In genomic region chr8:72160707-72161697, GRCm38 (mm10) we compare ENCODE assay signal across 8 mouse cellular contexts. TPM values are rescaled to one million over a fixed set of nuclear protein-coding genes. Genes with fewer than 3 reads are reported as not detected.
DNase-seq lines count a peak whose midpoint lies in the region; ATAC-seq lines count a peak whose summit lies in the region.

TSS of gene Rab8a (plus strand) at chr8:72161200.

- H3K9ac ChIP-seq in lung, embryonic 16.5 days (ENCODE audit: low read length) = peak within 1 kb of the TSS; percentile 98

- under 1% methylated on average over 82 of the region's 82 CpGs for WGBS in lung, embryonic 16.5 days

- peak; percentile 94 to 96 for ATAC-seq in hematopoietic stem cell, adult 5-6 weeks (replicated peaks in 1 of 2; ENCODE audit: insufficient read depth in 1 of 2, low FRiP score in 2 of 2, low TSS enrichment in 1 of 2, low read depth in 1 of 2, poor library complexity in 2 of 2, severe bottlenecking in 2 of 2)
- peak; percentile 99 for ATAC-seq in lung, embryonic 16.5 days (ENCODE audit: low read depth)

- peak within 1 kb of the TSS; percentile 95 for H3K4me3 ChIP-seq in lung, embryonic 16.5 days (ENCODE audit: low read length)

- peak within 1 kb of the TSS; percentile 87 for H3K4me2 ChIP-seq in lung, embryonic 16.5 days (ENCODE audit: low read depth, low read length)

- peaks cover 5% of the 10 kb centered on the region for H3K36me3 ChIP-seq in lung, embryonic 16.5 days (ENCODE audit: control insufficient read depth, insufficient read depth, low read length)

- no peaks in the 10 kb centered on the region for H3K27me3 ChIP-seq in lung, embryonic 16.5 days (ENCODE audit: control insufficient read depth, insufficient read depth, low read depth, low read length)

- DNase-seq in MEL-GATA-1-ER (ENCODE audit: extremely low read depth, low read depth) = peak; percentile 95
- peak; percentile 100 for DNase-seq in cerebellum, adult 8-10 months
- DNase-seq in forelimb bud, embryonic 11.5 days (ENCODE audit: low read depth, low spot score) = peak; percentile 98
- peak; percentile 99 for DNase-seq in layer of hippocampus, adult 9-10 months (ENCODE audit: low spot score)
- peak; percentile 100 for DNase-seq in ovary, postnatal 10 days (ENCODE audit: low spot score)
- DNase-seq in thymus, postnatal 10 days (ENCODE audit: low spot score in 2 of 2) = peak; percentile 99 to 100

- peaks cover 12% of the 10 kb centered on the region for H3K4me1 ChIP-seq in lung, embryonic 16.5 days (replicated peaks; ENCODE audit: control insufficient read depth, insufficient read depth, low read length)

- H3K9me3 ChIP-seq in lung, embryonic 16.5 days (ENCODE audit: control insufficient read depth, low read length) = no peaks in the 10 kb centered on the region

- H3K27ac ChIP-seq in lung, embryonic 16.5 days (ENCODE audit: low read length) = peak within 1 kb of the TSS; percentile 78

RNA-seq across cellular contexts. Expression of gene Rab8a, which starts in this region (rescaled TPM):
- 317 and 486 TPM in 2 replicates for total RNA-seq in hematopoietic stem cell, adult 5-6 weeks (2017)
- polyA plus RNA-seq in lung, embryonic 16.5 days (2015; fragmentation: Nextera tagmentation; extraction: Ambion mirVana) = 112 and 125 TPM in 2 replicates

Comparison
In these comparisons a context has a peak if more than half of its experiments do, and no peak if none do; other contexts are left out.
1. Peak in every context shown above with its lines: DNase-seq, ATAC-seq, H3K4me3 ChIP-seq and H3K27ac ChIP-seq.